Mouse (Mus musculus) heart, embryonic 14.5 days (tissue): ENCODE results near the gene Lelp1. TPM values are rescaled to one million over a fixed set of nuclear protein-coding genes. Genes with fewer than 3 reads are reported as not detected.

Source experiments
- ATAC-seq: fragments of 200-750 bp; cut with Nextera tagmentation; 2 replicates; pipeline ENCODE4 v1.8.0; 2017; ENCODE audit warnings: low read depth, moderate TSS enrichment; ENCODE audit not compliant: insufficient number of reproducible peaks, insufficient read depth, low FRiP score
- H3K27ac ChIP-seq, 2 experiments: fragments of 200-500 bp in 1 of 2; fragments of 300-500 bp in 1 of 2; sonication (generic) in 1 of 2; replicated peaks in 1 of 2; 2 replicates each; pipeline ENCODE4 v1.5.1; 2012 to 2014; ENCODE audit warnings: low read depth in 2 of 2, low read length in 2 of 2, control low read depth in 1 of 2, mild to moderate bottlenecking in 1 of 2, mixed read lengths in 1 of 2; ENCODE audit not compliant: control insufficient read depth in 1 of 2, insufficient read depth in 1 of 2
- H3K27me3 ChIP-seq: fragments of 300-500 bp; sonication (generic); 2 replicates; pipeline ENCODE4 v1.6.1; 2014; ENCODE audit warnings: mild to moderate bottlenecking, low read length, control low read depth; ENCODE audit not compliant: control insufficient read depth, insufficient read depth
- H3K36me3 ChIP-seq: fragments of 300-500 bp; sonication (generic); 2 replicates; pipeline ENCODE4 v1.6.1; 2014; ENCODE audit warnings: mild to moderate bottlenecking, control low read depth, low read length, mixed read lengths; ENCODE audit not compliant: control insufficient read depth, insufficient read depth
- H3K4me1 ChIP-seq, 2 experiments: fragments of 200-500 bp in 1 of 2; fragments of 300-500 bp in 1 of 2; sonication (generic) in 1 of 2; 2 replicates each; pipeline ENCODE4 v1.6.1; 2012 to 2014; ENCODE audit warnings: low read length in 2 of 2, control low read depth in 1 of 2, mixed read lengths in 1 of 2; ENCODE audit not compliant: control insufficient read depth in 2 of 2, insufficient read depth in 2 of 2
- H3K4me2 ChIP-seq: fragments of 300-500 bp; sonication (generic); 2 replicates; pipeline ENCODE4 v1.6.1; 2014; ENCODE audit warnings: mild to moderate bottlenecking, low read length
- H3K4me3 ChIP-seq, 2 experiments: fragments of 200-500 bp in 1 of 2; fragments of 300-500 bp in 1 of 2; sonication (generic) in 1 of 2; 2 replicates each; pipeline ENCODE4 v1.5.1; 2012 to 2014; ENCODE audit warnings: low read length in 2 of 2, mild to moderate bottlenecking in 2 of 2, control low read depth in 1 of 2, low read depth in 1 of 2, moderate library complexity in 1 of 2; ENCODE audit not compliant: control insufficient read depth in 1 of 2, insufficient read depth in 1 of 2
- H3K9ac ChIP-seq: fragments of 300-500 bp; sonication (generic); 2 replicates; pipeline ENCODE4 v1.6.1; 2014; ENCODE audit warnings: mild to moderate bottlenecking, low read length
- H3K9me3 ChIP-seq: fragments of 300-500 bp; sonication (generic); 2 replicates; pipeline ENCODE4 v1.6.1; 2016; ENCODE audit warnings: low read length, control low read depth; ENCODE audit not compliant: control insufficient read depth
- WGBS: fragments of 180-500 bp; shearing (Covaris S2); extraction: QIAGEN DNeasy Blood & Tissue Kit; methylation state at CpG from one replicate; pipeline ENCODE4 v1.1.7; 2014; 5-methylcytosine and 5-hydroxymethylcytosine counted together
- polyA plus RNA-seq: library from polyadenylated mRNA; unstranded; fragments of >200 nt; fragmentation: Nextera tagmentation; extraction: Ambion mirVana; gene quantifications from 2 replicates; pipeline ENCODE4 v1.2.1, GENCODE M21; 2014

The Lelp1 gene
- not detected in 2 replicates for polyA plus RNA-seq

DNA sequence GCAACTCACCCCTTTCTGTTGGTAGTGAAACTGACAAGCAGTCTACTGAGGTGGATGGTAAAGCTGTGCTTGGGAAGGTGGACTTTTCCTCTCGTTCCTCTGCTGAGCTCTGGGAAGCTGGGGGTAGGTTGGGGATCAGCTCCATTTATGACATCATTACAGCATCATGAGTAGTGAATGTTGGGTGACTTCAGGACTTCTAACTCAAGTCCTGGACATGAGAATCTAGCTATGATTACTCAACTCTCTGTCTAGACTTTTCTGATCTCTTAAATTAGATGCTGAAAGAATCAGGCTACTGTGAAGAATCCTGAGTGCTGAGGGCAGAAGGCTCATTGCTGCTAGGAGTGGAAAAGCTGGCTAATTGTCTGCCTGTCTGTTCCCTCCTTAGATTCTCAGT lies at the start of gene Lelp1:
TSS of gene Lelp1 (minus strand) at position 101 of the 400 bp plus-strand sequence.
- Histone ChIP-seq H3K4me3 (no peak within 1 kb of the TSS), H3K27me3 (no peaks in the 10 kb centered on the region), H3K9ac (no peak within 1 kb of the TSS), H3K9me3 (0 out of 2 replicates have a peak, but pooled peaks cover 4% of the 10 kb centered on the region), H3K4me2 (no peak within 1 kb of the TSS), H3K36me3 (no peaks in the 10 kb centered on the region), H3K27ac (no peak within 1 kb of the TSS), H3K4me1 (no peaks in the 10 kb centered on the region)
- WGBS: 47% methylated on average over 1 of the region's 1 CpGs
- ATAC-seq: no peak

DNA sequence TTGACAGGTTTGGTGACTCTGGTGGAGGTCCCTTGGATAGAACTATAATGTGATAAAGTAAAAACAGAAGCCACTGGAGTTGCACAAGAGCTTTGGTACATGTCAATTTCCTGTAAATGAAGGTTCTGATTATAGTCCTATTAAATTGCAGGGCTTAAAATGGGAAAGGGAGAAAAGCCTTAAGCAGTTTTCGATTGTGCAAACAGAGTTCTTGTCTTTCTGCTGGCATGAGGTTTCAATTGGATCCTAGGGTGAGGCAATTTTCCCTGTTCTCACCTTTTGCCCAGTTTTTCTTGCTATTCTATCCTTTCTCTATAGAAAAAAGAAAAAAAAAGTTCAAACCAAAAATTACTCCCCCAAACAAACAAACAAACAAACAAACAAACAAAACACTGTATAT lies 34.3 kb upstream of the Lelp1 start:
- Histone ChIP-seq H3K9me3 (no peaks in the 10 kb centered on the region), H3K4me1 (no peaks in the 10 kb centered on the region), H3K27ac (no peak overlapping the region), H3K4me3 (no peak overlapping the region), H3K4me2 (no peak overlapping the region), H3K27me3 (no peaks in the 10 kb centered on the region), H3K36me3 (no peaks in the 10 kb centered on the region), H3K9ac (no peak overlapping the region)
- 65% methylated on average over 1 of the region's 1 CpGs for WGBS
- ATAC-seq: no peak

GRCm38 (mm10) chr3:92169847-92170246 lies 27.3 kb upstream of the Lelp1 start:
- H3K27ac ChIP-seq: no peak overlapping the region
- H3K9me3 ChIP-seq: no peaks in the 10 kb centered on the region
- no peaks in the 10 kb centered on the region for H3K36me3 ChIP-seq
- no peak overlapping the region for H3K9ac ChIP-seq
- no peaks in the 10 kb centered on the region for H3K27me3 ChIP-seq
- 78% methylated on average over 3 of the region's 3 CpGs for WGBS
- H3K4me1 ChIP-seq: no peaks in the 10 kb centered on the region
- no peak overlapping the region for H3K4me2 ChIP-seq
- no peak for ATAC-seq
- H3K4me3 ChIP-seq: no peak overlapping the region

DNA sequence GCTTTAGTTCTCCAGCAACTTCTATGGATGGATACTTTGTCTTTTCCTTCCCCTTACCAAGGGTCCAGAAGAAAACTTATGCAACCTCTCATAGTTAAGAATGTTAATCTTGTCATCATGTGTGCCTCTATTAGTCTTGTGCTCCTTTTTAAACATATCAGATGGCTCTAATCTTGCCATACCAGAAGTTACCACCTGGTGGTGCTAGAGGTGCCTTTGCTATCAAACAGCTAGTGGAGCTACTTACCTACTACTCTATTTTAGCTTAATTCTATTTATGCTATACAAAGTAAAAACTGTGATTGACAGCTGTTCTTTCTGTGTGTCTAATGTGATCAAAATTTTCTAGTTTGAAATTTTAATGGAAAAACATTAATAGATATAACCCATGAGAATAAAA lies 10.8 kb upstream of the Lelp1 start:
- no peak overlapping the region for H3K4me2 ChIP-seq
- no peak overlapping the region for H3K4me3 ChIP-seq
- ATAC-seq: no peak
- H3K4me1 ChIP-seq: no peaks in the 10 kb centered on the region
- no peak overlapping the region for H3K27ac ChIP-seq
- no peaks in the 10 kb centered on the region for H3K36me3 ChIP-seq
- no peaks in the 10 kb centered on the region for H3K27me3 ChIP-seq
- no peaks in the 10 kb centered on the region for H3K9me3 ChIP-seq
- H3K9ac ChIP-seq: no peak overlapping the region

DNA sequence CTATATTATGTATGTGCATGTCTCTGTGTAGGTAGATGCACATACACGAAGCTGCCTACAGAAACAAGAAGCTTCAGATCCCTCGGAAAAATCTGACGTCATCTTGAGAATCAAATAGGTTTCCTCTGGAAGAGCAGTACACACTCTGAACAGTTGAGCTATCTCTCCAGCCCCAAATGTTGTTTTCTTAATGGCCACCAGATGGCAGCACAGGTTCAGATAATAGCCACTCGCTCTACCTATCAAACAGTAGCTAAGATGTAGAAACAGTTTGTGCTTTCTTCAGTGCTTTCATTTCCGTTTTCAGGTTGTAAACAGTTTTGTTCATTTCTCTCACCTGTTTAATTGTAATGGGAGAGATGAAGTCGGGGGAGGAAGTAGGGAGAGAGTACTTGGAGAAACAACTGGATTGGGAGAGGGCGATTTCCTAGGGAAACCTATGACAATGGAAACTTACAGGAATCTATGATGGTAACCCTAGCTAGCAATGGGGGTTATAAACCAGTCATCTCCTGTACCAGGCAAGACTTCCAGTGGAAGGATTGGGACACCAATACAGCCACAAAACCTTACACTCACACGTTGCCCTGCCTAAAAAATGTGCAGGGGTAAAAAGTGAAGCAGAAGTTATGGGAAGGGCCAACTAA lies 8.2 kb upstream of the Lelp1 start:
- H3K36me3 ChIP-seq: no peaks in the 10 kb centered on the region
- no peak overlapping the region for H3K27ac ChIP-seq
- no peak overlapping the region for H3K4me3 ChIP-seq
- WGBS: 22% methylated on average over 8 of the region's 8 CpGs
- no peaks in the 10 kb centered on the region for H3K4me1 ChIP-seq
- no peak overlapping the region for H3K9ac ChIP-seq
- no peaks in the 10 kb centered on the region for H3K9me3 ChIP-seq
- no peak for ATAC-seq
- no peaks in the 10 kb centered on the region for H3K27me3 ChIP-seq
- H3K4me2 ChIP-seq: peak overlapping the region; percentile 27; the same call in 1 of the 2 replicates

- Histone ChIP-seq H3K27me3 (no peaks in the 10 kb centered on the region), H3K4me1 (no peaks in the 10 kb centered on the region), H3K9me3 (no peaks in the 10 kb centered on the region), H3K9ac (no peak overlapping the region), H3K36me3 (no peaks in the 10 kb centered on the region), H3K27ac (no peak overlapping the region), H3K4me2 (no peak overlapping the region), H3K4me3 (no peak overlapping the region)
- no peak for ATAC-seq
- WGBS: 73% methylated on average over 5 of the region's 5 CpGs
Observed at GRCm38 (mm10) chr3:92147913-92148312, 5.4 kb upstream of the Lelp1 start.

- WGBS: 33% methylated on average over 2 of the region's 2 CpGs
- Histone ChIP-seq H3K36me3 (no peaks in the 10 kb centered on the region), H3K4me3 (no peak overlapping the region), H3K4me2 (no peak overlapping the region), H3K9ac (no peak overlapping the region), H3K27me3 (no peaks in the 10 kb centered on the region), H3K9me3 (no peaks in the 10 kb centered on the region), H3K4me1 (no peaks in the 10 kb centered on the region), H3K27ac (no peak overlapping the region)
- ATAC-seq: no peak
Observed at GRCm38 (mm10) chr3:92147420-92147819, 4.9 kb upstream of the Lelp1 start.

- H3K4me2 ChIP-seq: no peak within 1 kb of the TSS
- H3K36me3 ChIP-seq: no peaks in the 10 kb centered on the region
- H3K4me1 ChIP-seq: no peaks in the 10 kb centered on the region
- no peak within 1 kb of the TSS for H3K4me3 ChIP-seq
- ATAC-seq: no peak
- H3K27ac ChIP-seq: no peak within 1 kb of the TSS
- no peak within 1 kb of the TSS for H3K9ac ChIP-seq
- H3K9me3 ChIP-seq: no peaks in the 10 kb centered on the region
- H3K27me3 ChIP-seq: no peaks in the 10 kb centered on the region
- WGBS: 53% methylated on average over 5 of the region's 5 CpGs
Observed at GRCm38 (mm10) chr3:92123847-92124246, 18.7 kb downstream of the Lelp1 start, which contains the start of gene Prr9. Prr9 (minus strand) TSS chr3:92123947.
